ENCODE assay signal across 8 mouse cellular contexts in genomic region chr11:21998141-21999047, GRCm38 (mm10). TPM values are rescaled to one million over a fixed set of nuclear protein-coding genes. Genes with fewer than 3 reads are reported as not detected.
DNase-seq lines count a peak whose midpoint lies in the region; ATAC-seq and TF ChIP-seq lines count a peak whose summit lies in the region.
"Had no signal": no experiment of that assay in that cellular context is flagged by ENCODE, and none has a peak within 500 bp of the region (broad histone marks: within the 10 kb centered on the region; RNA-seq: fewer than 3 reads in every experiment).

No protein-coding gene starts in this region.

- TF ChIP-seq EP300 in lung, postnatal 0 days (IDR thresholded peaks at IDR 0.05), result no peak

- peaks cover 10% of the 10 kb centered on the region for H3K4me1 ChIP-seq in lung, postnatal 0 days (ENCODE audit: insufficient read depth, low read depth, low read length)
- H3K4me1 ChIP-seq in embryonic facial prominence, embryonic 11.5 days (ENCODE audit: control insufficient read depth, insufficient read depth, low read length), result peaks cover 5% of the 10 kb centered on the region
- peaks cover 17% of the 10 kb centered on the region for H3K4me1 ChIP-seq in midbrain, embryonic 16.5 days (ENCODE audit: control insufficient read depth, insufficient read depth, low read length)

- H3K27ac ChIP-seq in lung, postnatal 0 days (ENCODE audit: low read length), result no peak overlapping the region
- H3K27ac ChIP-seq in embryonic facial prominence, embryonic 11.5 days (replicated peaks; ENCODE audit: low read depth, low read length), result no peak overlapping the region
- peak overlapping the region; percentile 53 for H3K27ac ChIP-seq in midbrain, embryonic 16.5 days (ENCODE audit: low read length)
- H3K27ac ChIP-seq: neural tube, embryonic 13.5 days had no signal

- no peak overlapping the region for H3K4me2 ChIP-seq in lung, postnatal 0 days (replicated peaks; ENCODE audit: low read depth, low read length)
- H3K4me2 ChIP-seq in embryonic facial prominence, embryonic 11.5 days (ENCODE audit: low read depth, low read length), result peak overlapping the region; percentile 16; the same call in 1 of the 2 replicates
- H3K4me2 ChIP-seq in midbrain, embryonic 16.5 days (ENCODE audit: low read length), result peak overlapping the region; percentile 63
- H3K4me2 ChIP-seq: neural tube, embryonic 13.5 days had no signal

- no peak overlapping the region; the same call in 1 of the 2 replicates for H3K4me3 ChIP-seq in lung, postnatal 0 days (ENCODE audit: low read depth, low read length)
- peak overlapping the region; percentile 6; the same call in 1 of the 2 replicates for H3K4me3 ChIP-seq in embryonic facial prominence, embryonic 11.5 days (ENCODE audit: low read depth, low read length)
- peak overlapping the region; percentile 49 for H3K4me3 ChIP-seq in midbrain, embryonic 16.5 days (ENCODE audit: low read depth, low read length)
- H3K4me3 ChIP-seq: neural tube, embryonic 13.5 days had no signal

- peaks cover 92% of the 10 kb centered on the region for H3K27me3 ChIP-seq in lung, postnatal 0 days (replicated peaks; ENCODE audit: insufficient read depth, low read length)
- H3K27me3 ChIP-seq in embryonic facial prominence, embryonic 11.5 days (ENCODE audit: control insufficient read depth, insufficient read depth, low read length), result peaks cover 61% of the 10 kb centered on the region
- peaks cover 16% of the 10 kb centered on the region for H3K27me3 ChIP-seq in midbrain, embryonic 16.5 days (ENCODE audit: control insufficient read depth, insufficient read depth, low read depth, low read length)

- H3K9me3 ChIP-seq in lung, postnatal 0 days (ENCODE audit: low read length), result no peaks in the 10 kb centered on the region
- no peaks in the 10 kb centered on the region for H3K9me3 ChIP-seq in embryonic facial prominence, embryonic 11.5 days (replicated peaks; ENCODE audit: control insufficient read depth, low read length)
- no peaks in the 10 kb centered on the region for H3K9me3 ChIP-seq in midbrain, embryonic 16.5 days (replicated peaks; ENCODE audit: control insufficient read depth, low read length, poor library complexity, severe bottlenecking)
- H3K9me3 ChIP-seq: neural tube, embryonic 13.5 days had no signal

- WGBS in lung, postnatal 0 days, result 11% methylated on average over 32 of the region's 32 CpGs
- WGBS in embryonic facial prominence, embryonic 11.5 days, result 6% methylated on average over 32 of the region's 32 CpGs
- WGBS in midbrain, embryonic 16.5 days, result 13% methylated on average over 32 of the region's 32 CpGs

- H3K36me3 ChIP-seq in lung, postnatal 0 days (ENCODE audit: insufficient read depth, low read length), result no peaks in the 10 kb centered on the region
- H3K36me3 ChIP-seq in embryonic facial prominence, embryonic 11.5 days (replicated peaks; ENCODE audit: control insufficient read depth, insufficient read depth, low read depth, low read length), result no peaks in the 10 kb centered on the region
- no peaks in the 10 kb centered on the region for H3K36me3 ChIP-seq in midbrain, embryonic 16.5 days (ENCODE audit: control insufficient read depth, insufficient read depth, low read length)
- H3K36me3 ChIP-seq: neural tube, embryonic 13.5 days had no signal

- no peak for DNase-seq in lung, postnatal 0 days (ENCODE audit: low spot score)
- DNase-seq in lung, postnatal 14 days, result no peak
- no peak for DNase-seq in embryonic facial prominence, embryonic 11.5 days (ENCODE audit: low spot score)
- DNase-seq in kidney, adult 9 months, result peak; percentile 47
- no peak for DNase-seq in spleen, postnatal 4 days (ENCODE audit: low spot score in 2 of 2)
- DNase-seq in natural killer cell, adult 2 months (ENCODE audit: low spot score in 2 of 2), result no peak

- TF ChIP-seq CTCF in lung, postnatal 0 days (IDR thresholded peaks at IDR 0.05), result peak; percentile 26

- H3K9ac ChIP-seq in lung, postnatal 0 days (replicated peaks; ENCODE audit: low read depth), result no peak overlapping the region
- H3K9ac ChIP-seq in embryonic facial prominence, embryonic 11.5 days (replicated peaks; ENCODE audit: low read length), result no peak overlapping the region; the same call in 1 of the 2 replicates
- H3K9ac ChIP-seq in midbrain, embryonic 16.5 days (ENCODE audit: low read depth, low read length), result no peak overlapping the region
- H3K9ac ChIP-seq: neural tube, embryonic 13.5 days had no signal

- ATAC-seq in lung, postnatal 0 days, result no peak
- no peak for ATAC-seq in embryonic facial prominence, embryonic 11.5 days (replicated peaks; ENCODE audit: insufficient number of reproducible peaks, low FRiP score, low TSS enrichment, low read depth)
- ATAC-seq in midbrain, embryonic 16.5 days, result no peak

RNA-seq across cellular contexts. Expression of gene Otx1, which starts 4.3 kb away (rescaled TPM):
- polyA plus RNA-seq in lung, postnatal 0 days (2015; fragmentation: Nextera tagmentation; extraction: Ambion mirVana), result 0.20 and 0.21 TPM in 2 replicates
- polyA plus RNA-seq in embryonic facial prominence, embryonic 11.5 days (2014; fragmentation: Nextera tagmentation; extraction: Ambion mirVana), result 5.9 and 9.4 TPM in 2 replicates
- 9.8 and 11.0 TPM in 2 replicates for polyA plus RNA-seq in midbrain, embryonic 16.5 days (2015; fragmentation: Nextera tagmentation; extraction: Ambion mirVana)
- polyA plus RNA-seq: neural tube, embryonic 13.5 days had no signal
